Mouse (Mus musculus) layer of hippocampus, postnatal 36 days (tissue): Measurements from ENCODE around the gene Ccdc57. TPM values are rescaled to one million over a fixed set of nuclear protein-coding genes. Genes with fewer than 3 reads are reported as not detected.
A peak's percentile ranks its signal among the peaks of the same experiment; 100 is the strongest.

Experiments used
- DNase-seq, 2 experiments: peaks; one replicate each; pipeline ENCODE4 v3.0.0; 2022
- total RNA-seq, 2 experiments: library from RNA; stranded (reverse); gene quantifications; 2 replicates each; pipeline ENCODE4 v1.2.3; 2021

Ccdc57 gene
- 1 to 10 TPM; 6.1 to 7.0 TPM for total RNA-seq

DNA sequence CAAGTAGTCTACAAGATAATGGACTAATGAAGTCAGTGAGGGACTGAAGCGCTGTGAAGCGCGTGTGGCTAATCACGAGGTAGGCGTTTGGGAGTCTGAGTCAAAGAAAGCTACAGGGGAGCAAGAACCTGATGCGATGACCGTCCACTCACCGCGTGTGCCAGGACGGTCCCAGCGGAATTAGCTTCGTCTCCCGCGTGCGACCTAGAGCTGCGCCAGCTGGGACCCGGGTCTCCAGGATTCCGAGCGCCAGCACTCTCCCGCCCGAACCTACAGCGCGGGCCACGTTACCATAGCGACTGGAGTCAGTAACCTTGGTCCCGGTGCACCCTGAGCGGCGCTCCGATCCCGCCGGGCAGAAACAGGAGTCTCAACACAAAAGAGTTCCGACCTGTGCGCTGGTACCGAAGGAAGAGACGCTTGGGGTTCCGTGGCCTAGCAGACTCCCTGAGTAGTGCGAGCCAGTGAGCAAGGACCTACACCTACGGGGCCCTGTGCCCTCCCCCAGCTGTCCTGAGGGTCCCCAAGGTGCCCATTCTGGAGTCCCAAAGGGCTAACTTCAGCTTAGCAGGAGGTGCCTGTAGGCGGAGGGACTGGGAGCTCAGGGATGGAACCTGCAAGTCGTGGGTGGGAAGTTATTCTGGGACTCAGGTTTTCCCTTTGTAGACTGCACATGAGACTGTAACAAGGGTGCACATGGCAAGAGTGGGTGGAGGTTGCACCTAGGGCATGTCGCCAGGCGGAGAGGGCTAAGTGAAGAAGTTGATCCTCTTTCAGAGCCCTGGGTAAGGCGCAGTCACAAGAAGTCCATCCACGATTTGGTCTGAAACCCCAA, at the start of gene Ccdc57:
Gene Ccdc57 (minus strand): TSS at position 309 of the 835 bp plus-strand sequence.
- DNase-seq = peak; percentile 91 to 92

GRCm38 (mm10) chr11:120982459-120982858, 49.8 kb upstream of the Ccdc57 start:
- DNase-seq = no peak

- DNase-seq = no peak
These were observed 49.0 kb upstream of the Ccdc57 start for GRCm38 (mm10) chr11:120981661-120982060.

DNA sequence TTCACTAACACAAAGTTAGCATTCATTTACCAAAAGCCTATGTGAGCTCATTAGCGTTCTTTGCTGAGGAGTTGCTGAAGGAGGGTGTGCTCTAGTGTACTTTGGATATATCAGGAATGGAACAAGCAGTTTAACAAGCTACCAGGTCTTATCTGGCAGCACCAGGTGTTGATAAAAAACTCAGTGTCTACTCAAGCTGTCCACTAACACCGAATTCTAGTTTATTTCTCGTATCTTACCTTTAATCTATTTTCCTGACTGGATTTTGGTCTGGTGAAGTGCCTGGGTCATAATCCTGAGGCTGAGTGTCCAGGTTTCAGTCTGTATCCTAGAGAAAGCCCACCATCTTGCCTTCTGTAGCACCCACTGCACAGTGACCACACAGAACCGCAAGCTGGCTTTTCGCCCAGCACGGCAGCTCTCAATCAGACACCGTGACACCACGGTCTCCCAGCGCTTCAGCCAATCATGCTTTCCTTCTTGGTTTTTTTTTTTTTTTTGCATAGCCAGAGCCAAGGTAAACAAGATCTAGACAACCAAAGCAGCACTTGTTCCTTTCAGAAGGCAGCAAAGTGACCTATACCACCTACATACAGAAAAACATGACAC, 47.9 kb upstream of the Ccdc57 start:
- no peak for DNase-seq

DNA sequence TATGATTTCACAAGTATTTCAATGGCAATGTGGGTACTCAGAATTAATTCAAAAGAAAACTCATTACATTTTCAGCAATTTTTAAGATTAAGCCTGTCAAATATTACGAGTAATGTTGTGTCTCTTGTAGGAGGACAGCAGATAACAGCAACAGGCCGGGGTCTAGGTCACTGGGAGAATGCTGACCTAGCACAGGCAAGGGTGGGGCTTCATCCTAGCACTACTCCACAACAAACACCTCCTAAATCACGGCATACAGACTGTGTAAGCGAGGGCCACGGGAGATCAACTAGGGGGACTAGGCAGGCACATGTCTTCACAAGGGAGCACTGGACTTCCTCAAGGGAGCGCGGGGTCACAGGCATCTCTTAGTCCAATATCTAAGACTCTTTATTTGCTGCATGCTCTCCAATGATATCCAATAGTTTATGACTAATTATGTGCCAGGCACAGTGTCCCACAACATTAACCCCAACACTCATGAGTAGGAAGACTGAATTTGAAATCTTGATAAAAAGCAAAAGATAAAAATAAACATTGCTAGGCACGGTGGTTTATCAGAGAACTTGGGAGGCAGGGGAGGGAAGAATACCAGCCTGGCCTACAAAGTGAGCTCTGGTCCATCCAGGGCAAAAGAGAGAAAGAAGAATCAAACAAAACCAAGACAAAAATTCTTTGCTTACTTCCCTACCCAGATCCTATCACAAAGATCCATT, 47.2 kb upstream of the Ccdc57 start:
- DNase-seq = no peak

GRCm38 (mm10) chr11:120973318-120973717, 40.6 kb upstream of the Ccdc57 start:
- no peak for DNase-seq

DNA sequence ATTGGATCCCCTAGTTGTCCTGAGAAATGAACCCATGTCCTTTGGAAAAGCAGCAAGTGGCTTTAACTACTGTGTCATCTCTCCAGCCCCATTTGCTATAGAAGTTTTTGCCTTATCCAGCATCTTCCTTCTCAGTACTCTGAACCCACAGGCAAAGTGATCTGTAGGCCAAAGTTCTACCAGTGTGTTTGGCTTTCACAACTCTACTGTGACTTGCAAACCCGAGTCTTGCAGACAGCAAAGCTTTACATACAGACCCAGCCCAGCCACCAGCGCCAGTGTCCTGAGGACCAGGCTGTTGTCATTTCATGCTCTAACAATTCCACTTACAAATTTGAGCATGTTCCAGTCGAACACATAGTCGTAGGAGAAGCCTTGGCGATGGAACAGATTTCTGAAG, 38.6 kb upstream of the Ccdc57 start:
- no peak for DNase-seq

- DNase-seq = no peak
These were observed 37.1 kb upstream of the Ccdc57 start for GRCm38 (mm10) chr11:120969742-120970141.

GRCm38 (mm10) chr11:120965587-120965986, 32.9 kb upstream of the Ccdc57 start:
- DNase-seq = no peak

DNA sequence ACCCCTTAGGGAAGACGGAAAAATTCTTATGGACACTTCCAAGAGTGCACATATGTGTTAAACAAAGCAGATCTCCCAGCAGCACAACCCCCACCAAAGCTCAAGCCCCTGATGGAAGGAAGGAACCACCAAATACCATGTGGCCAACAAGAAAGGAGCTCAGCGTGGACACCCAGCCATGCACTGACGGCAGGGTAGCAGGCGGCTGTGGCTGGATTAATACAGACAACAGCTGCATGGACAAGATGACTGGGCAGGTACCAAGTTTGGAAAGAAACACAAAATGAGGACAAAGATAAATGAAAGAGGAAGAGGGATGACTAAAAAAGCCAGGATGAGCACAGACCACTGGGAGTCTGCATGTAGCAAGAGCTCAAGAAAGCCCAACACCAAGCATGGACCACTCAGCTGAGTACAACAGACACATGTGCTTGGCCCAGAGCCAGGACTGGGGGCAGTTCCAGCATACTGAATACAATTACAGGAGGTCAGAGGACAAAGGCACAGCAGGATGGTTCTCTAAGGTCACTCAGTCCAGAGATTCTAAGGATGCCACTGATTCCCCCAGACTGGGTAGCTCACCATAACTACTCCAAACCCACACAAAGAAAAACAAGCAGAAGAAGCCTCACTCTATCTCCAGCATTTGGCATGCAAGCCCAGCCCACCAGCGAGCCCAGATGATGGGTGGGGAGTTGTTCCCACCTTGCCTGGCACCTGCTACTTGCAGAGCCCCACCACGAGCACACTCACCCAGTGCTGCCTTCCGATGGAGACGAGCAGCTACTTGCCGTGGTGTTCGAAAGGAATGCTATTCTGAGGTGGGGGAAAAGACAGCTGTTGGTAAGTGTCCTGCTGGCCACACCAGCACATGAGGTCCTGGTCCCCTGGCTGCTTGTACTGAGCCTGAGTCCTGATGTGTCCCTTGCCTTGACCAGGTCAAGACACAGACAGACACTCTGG, 31.8 kb upstream of the Ccdc57 start:
- DNase-seq = no peak

DNA sequence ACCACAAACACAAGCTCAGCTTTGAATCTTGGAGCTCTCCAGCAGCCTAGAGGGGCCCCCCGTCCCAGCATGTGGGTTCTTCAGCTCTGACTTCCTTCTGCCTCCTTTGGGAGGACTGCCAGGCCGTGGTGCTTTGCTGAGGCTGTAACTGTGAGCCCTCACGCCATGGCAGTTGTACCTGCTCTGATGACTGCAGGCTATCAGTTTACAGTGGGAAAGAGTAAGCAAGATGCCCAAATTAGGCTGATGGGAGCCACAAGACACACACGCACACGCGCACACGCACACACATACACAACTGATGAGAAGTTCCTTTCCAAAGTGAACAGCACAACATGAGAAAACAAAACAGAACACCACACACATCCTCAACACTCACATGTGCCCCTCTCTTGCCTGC, 30.2 kb upstream of the Ccdc57 start:
- no peak for DNase-seq

DNA sequence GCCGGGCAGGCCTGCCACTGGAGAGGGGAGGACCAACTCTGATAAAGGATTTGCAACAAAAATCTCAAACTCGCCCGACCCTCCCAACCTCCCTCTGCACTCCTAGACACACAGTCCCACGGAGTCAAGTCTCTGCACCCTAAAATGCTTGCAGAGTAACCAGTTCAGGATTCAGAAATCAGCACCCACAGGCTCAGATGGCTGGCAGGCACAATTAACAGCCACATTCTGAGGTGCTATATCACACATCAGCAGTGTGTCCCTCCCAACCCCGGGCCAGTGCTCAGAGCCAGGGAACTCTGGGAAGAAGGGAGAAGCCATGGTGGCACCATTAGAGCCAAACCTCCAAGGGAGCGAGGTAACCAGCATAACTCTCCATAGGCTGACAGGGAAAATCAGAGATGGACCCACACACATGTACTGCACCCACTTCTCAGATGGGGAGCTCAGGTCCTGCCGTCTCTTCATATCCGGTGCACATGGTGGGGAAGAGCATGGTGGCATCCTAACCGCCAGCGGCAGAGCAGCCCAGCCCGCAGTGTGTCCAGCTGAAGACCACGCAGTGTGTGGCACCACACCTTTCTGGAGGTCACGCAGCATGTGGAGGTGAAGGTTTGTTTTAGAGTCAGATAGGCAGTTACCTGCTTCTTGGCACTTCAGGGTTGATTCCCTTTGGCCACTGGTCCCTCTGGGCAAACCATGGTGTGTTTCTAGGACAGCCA, 29.5 kb upstream of the Ccdc57 start:
- DNase-seq = no peak

GRCm38 (mm10) chr11:120961594-120961993, 28.9 kb upstream of the Ccdc57 start:
- no peak for DNase-seq

DNA sequence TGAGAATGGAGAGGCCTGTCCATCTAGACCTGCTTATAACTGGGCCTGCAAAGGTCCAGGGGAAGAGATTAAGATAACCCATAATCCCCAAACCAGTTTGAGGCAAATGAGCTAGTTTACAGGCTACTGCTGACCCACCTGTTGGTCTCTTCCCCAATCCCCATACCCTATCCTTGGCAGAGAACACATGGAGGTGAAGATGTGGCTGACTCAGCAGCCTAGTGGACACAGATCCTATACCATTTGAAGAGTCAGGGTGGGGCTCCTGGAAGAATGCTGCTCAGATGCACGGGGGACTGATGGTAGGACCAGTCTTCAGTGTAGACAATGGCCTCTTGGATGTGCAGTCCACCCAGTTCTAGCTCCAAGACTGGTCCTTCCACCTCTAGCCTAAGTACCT, 27.6 kb upstream of the Ccdc57 start:
- DNase-seq = no peak

DNA sequence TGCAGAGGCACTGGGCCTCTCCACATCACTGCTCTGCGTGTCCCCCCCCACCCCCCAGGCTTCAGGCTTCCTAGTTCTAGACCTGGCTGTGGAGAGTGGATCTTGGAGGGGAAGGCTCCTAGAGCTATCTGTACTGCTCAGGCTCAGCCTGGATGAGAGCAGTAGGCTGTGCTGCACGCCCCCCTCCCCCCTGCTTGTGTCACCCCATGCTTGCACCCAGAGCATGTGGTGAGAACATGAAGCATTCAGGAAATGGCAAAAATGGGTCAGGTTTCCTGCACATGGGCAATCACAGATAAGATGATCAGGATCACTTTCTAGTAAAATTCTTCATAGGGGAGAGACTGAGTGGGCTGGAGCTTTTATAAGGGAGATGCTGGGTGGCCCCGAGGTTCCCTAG, 26.9 kb upstream of the Ccdc57 start:
- DNase-seq = no peak

GRCm38 (mm10) chr11:120959066-120959465, 26.4 kb upstream of the Ccdc57 start:
- DNase-seq = no peak

- DNase-seq = no peak
These were observed 25.1 kb upstream of the Ccdc57 start for GRCm38 (mm10) chr11:120957731-120958257.

- DNase-seq = no peak
These were observed 24.4 kb upstream of the Ccdc57 start for GRCm38 (mm10) chr11:120957052-120957451.

GRCm38 (mm10) chr11:120955701-120956100, 23.0 kb upstream of the Ccdc57 start:
- DNase-seq = no peak

- no peak for DNase-seq
These were observed 22.3 kb upstream of the Ccdc57 start for GRCm38 (mm10) chr11:120954936-120955335.
